Mouse (Mus musculus) cerebellum, adult 2 months (tissue): ENCODE results near the gene Mrpl53. TPM values are rescaled to one million over a fixed set of nuclear protein-coding genes. Genes with fewer than 3 reads are reported as not detected.

ENCODE experiments used
- DNase-seq, 2 experiments: peaks; one replicate each; pipeline ENCODE4 v3.0.0; 2021
- H3K27ac ChIP-seq: fragments of 200-500 bp; 2 replicates; pipeline ENCODE4 v1.5.1; 2012; ENCODE audit warnings: low read length, control low read depth, inconsistent platforms; ENCODE audit not compliant: insufficient read depth
- H3K27me3 ChIP-seq: fragments of 200-500 bp; 2 replicates; pipeline ENCODE4 v1.6.1; 2012; ENCODE audit warnings: inconsistent platforms, mild to moderate bottlenecking, low read length, moderate library complexity; ENCODE audit not compliant: control insufficient read depth, insufficient read depth
- H3K4me1 ChIP-seq: fragments of 200-500 bp; 2 replicates; pipeline ENCODE4 v1.6.1; 2011; ENCODE audit warnings: low read length; ENCODE audit not compliant: control insufficient read depth, insufficient read depth
- H3K4me3 ChIP-seq: fragments of 200-500 bp; replicated peaks from 2 replicates; pipeline ENCODE3; 2011; ENCODE audit warnings: mild to moderate bottlenecking, low read depth, low read length, control low read depth; ENCODE audit not compliant: insufficient read depth
- CTCF ChIP-seq: fragments of 200-500 bp; IDR thresholded peaks from 2 replicates; pipeline ENCODE4 v1.5.1; 2011; ENCODE audit warnings: low read depth, mild to moderate bottlenecking, control low read depth, low read length, moderate library complexity, borderline replicate concordance; ENCODE audit not compliant: insufficient read depth
- POLR2A ChIP-seq: fragments of 200-500 bp; IDR thresholded peaks from 2 replicates; pipeline ENCODE4 v1.6.1; 2011; ENCODE audit warnings: low read length, control low read depth, borderline replicate concordance; ENCODE audit not compliant: insufficient read depth
- WGBS: fragments of 180-500 bp; shearing (Covaris S2); methylation state at CpG from one replicate; pipeline ENCODE4 v1.1.7; 2018; 5-methylcytosine and 5-hydroxymethylcytosine counted together
- polyA plus RNA-seq: library from polyadenylated mRNA; depleted of rRNA; stranded (reverse); fragments of >200 nt; gene quantifications from 2 replicates; pipeline ENCODE4 v1.2.3, GENCODE M21; 2012

Gene Mrpl53
- polyA plus RNA-seq, 1 experiment, result 109 TPM

- no peak for DNase-seq
- 39% methylated on average over 6 of the region's 6 CpGs for WGBS
- H3K27me3 ChIP-seq, result no peaks in the 10 kb centered on the region; the same call in 1 of the 2 replicates
- H3K27ac ChIP-seq, result no peak overlapping the region
- H3K4me1 ChIP-seq, result no peaks in the 10 kb centered on the region
- H3K4me3 ChIP-seq, result no peak overlapping the region
- TF ChIP-seq POLR2A (no peak), CTCF (no peak)
These were observed 22.7 kb downstream of the Mrpl53 start for GRCm38 (mm10) chr6:83131469-83132034.

GRCm38 (mm10) chr6:83132176-83132919 lies 23.5 kb downstream of the Mrpl53 start:
- DNase-seq, result no peak
- TF ChIP-seq POLR2A, result no peak
- Histone ChIP-seq H3K27ac (no peak overlapping the region), H3K4me1 (no peaks in the 10 kb centered on the region), H3K27me3 (no peaks in the 10 kb centered on the region; the same call in 1 of the 2 replicates), H3K4me3 (no peak overlapping the region)
- WGBS, result 86% methylated on average over 9 of the region's 9 CpGs

- Histone ChIP-seq H3K4me1 (no peaks in the 10 kb centered on the region), H3K4me3 (no peak overlapping the region), H3K27me3 (no peaks in the 10 kb centered on the region; the same call in 1 of the 2 replicates), H3K27ac (no peak overlapping the region)
- TF ChIP-seq POLR2A, result no peak
- TF ChIP-seq CTCF, result no peak
- no peak for DNase-seq
- WGBS, result 58% methylated on average over 3 of the region's 3 CpGs
These were observed 25.4 kb downstream of the Mrpl53 start for GRCm38 (mm10) chr6:83134226-83134625.

- 68% methylated on average over 7 of the region's 7 CpGs for WGBS
- Histone ChIP-seq H3K27ac (0 out of 2 replicates have a peak within 1 kb of the TSS, but pooled peaks have one; percentile 55), H3K27me3 (no peaks in the 10 kb centered on the region; the same call in 1 of the 2 replicates), H3K4me1 (no peaks in the 10 kb centered on the region), H3K4me3 (no peak within 1 kb of the TSS)
- DNase-seq, result no peak
- no peak for TF ChIP-seq POLR2A
- TF ChIP-seq CTCF, result no peak
These were observed 26.2 kb downstream of the Mrpl53 start, which contains the start of gene Rtkn for GRCm38 (mm10) chr6:83134951-83135513. Gene Rtkn, plus strand, starts transcription at chr6:83135463.

- no peak overlapping the region for H3K27ac ChIP-seq
- TF ChIP-seq POLR2A (no peak), CTCF (no peak)
- no peak overlapping the region for H3K4me3 ChIP-seq
- no peaks in the 10 kb centered on the region for H3K4me1 ChIP-seq
- no peak for DNase-seq
- H3K27me3 ChIP-seq, result no peaks in the 10 kb centered on the region; the same call in 1 of the 2 replicates
- whole genome bisulfite sequencing, result 9% methylated on average over 37 of the region's 37 CpGs
These were observed 26.8 kb downstream of the Mrpl53 start for GRCm38 (mm10) chr6:83135571-83136161.

GRCm38 (mm10) chr6:83136291-83136880 lies 27.5 kb downstream of the Mrpl53 start:
- peak overlapping the region; percentile 55; the same call in 1 of the 2 replicates for H3K27ac ChIP-seq
- DNase-seq, result no peak
- H3K4me3 ChIP-seq, result peak overlapping the region; percentile 28
- no peaks in the 10 kb centered on the region; the same call in 1 of the 2 replicates for H3K27me3 ChIP-seq
- TF ChIP-seq POLR2A (no peak), CTCF (no peak)
- WGBS, result 48% methylated on average over 5 of the region's 5 CpGs
- no peaks in the 10 kb centered on the region for H3K4me1 ChIP-seq

- H3K27ac ChIP-seq, result peak overlapping the region; percentile 55; the same call in 1 of the 2 replicates
- WGBS, result 14% methylated on average over 24 of the region's 26 CpGs
These were observed 28.2 kb downstream of the Mrpl53 start for GRCm38 (mm10) chr6:83136881-83137575.

More at GRCm38 (mm10) chr6:83136881-83137575, 28.2 kb downstream of the Mrpl53 start:
- Histone ChIP-seq H3K4me1 (no peaks in the 10 kb centered on the region), H3K27me3 (no peaks in the 10 kb centered on the region; the same call in 1 of the 2 replicates), H3K4me3 (peak overlapping the region; percentile 41)
- TF ChIP-seq CTCF (no peak), POLR2A (no peak)
- DNase-seq, result no peak
